Mouse (Mus musculus) thymus, postnatal 0 days (tissue): Measurements from ENCODE around the gene Mn1. TPM values are rescaled to one million over a fixed set of nuclear protein-coding genes. Genes with fewer than 3 reads are reported as not detected.
A peak's percentile ranks its signal among the peaks of the same experiment; 100 is the strongest.

Experiments used
- DNase-seq: peaks from one replicate; pipeline ENCODE4 v3.0.0-alpha.2; 2015; ENCODE audit warnings: low spot score
- polyA plus RNA-seq: library from polyadenylated mRNA; unstranded; fragments of >200 nt; fragmentation: Nextera tagmentation; extraction: Ambion mirVana; gene quantifications from 2 replicates; pipeline ENCODE4 v1.2.1, GENCODE M21; 2015

Gene Mn1
- 2.7 and 2.9 TPM in 2 replicates for polyA plus RNA-seq

- peak; percentile 67 for DNase-seq
Measured at GRCm38 (mm10) chr5:111416591-111417374, at the start of gene Mn1. Mn1 (plus strand) TSS chr5:111417362.

GRCm38 (mm10) chr5:111367937-111368517 lies 49.1 kb upstream of the Mn1 start:
- no peak for DNase-seq

GRCm38 (mm10) chr5:111368576-111368975 lies 48.6 kb upstream of the Mn1 start:
- DNase-seq: no peak

- no peak for DNase-seq
Measured at GRCm38 (mm10) chr5:111375616-111376015, 41.5 kb upstream of the Mn1 start.

GRCm38 (mm10) chr5:111376276-111377020 lies 40.7 kb upstream of the Mn1 start:
- no peak for DNase-seq

- no peak for DNase-seq
Measured at GRCm38 (mm10) chr5:111378126-111378993, 38.8 kb upstream of the Mn1 start.

GRCm38 (mm10) chr5:111383335-111383734 lies 33.8 kb upstream of the Mn1 start:
- DNase-seq: no peak

- no peak for DNase-seq
Measured at GRCm38 (mm10) chr5:111390911-111391310, 26.3 kb upstream of the Mn1 start.

- DNase-seq: no peak
Measured at GRCm38 (mm10) chr5:111391485-111391884, 25.7 kb upstream of the Mn1 start.

GRCm38 (mm10) chr5:111393346-111394197 lies 23.6 kb upstream of the Mn1 start:
- no peak for DNase-seq

GRCm38 (mm10) chr5:111394198-111395053 lies 22.7 kb upstream of the Mn1 start:
- DNase-seq: no peak

- no peak for DNase-seq
Measured at GRCm38 (mm10) chr5:111395771-111396170, 21.4 kb upstream of the Mn1 start.

GRCm38 (mm10) chr5:111396199-111396598 lies 21.0 kb upstream of the Mn1 start:
- no peak for DNase-seq

GRCm38 (mm10) chr5:111398471-111398870 lies 18.7 kb upstream of the Mn1 start:
- no peak for DNase-seq

- DNase-seq: no peak
Measured at GRCm38 (mm10) chr5:111399271-111399670, 17.9 kb upstream of the Mn1 start.

- DNase-seq: no peak
Measured at GRCm38 (mm10) chr5:111401879-111402650, 15.1 kb upstream of the Mn1 start.

- no peak for DNase-seq
Measured at GRCm38 (mm10) chr5:111402651-111402996, 14.5 kb upstream of the Mn1 start.

- no peak for DNase-seq
Measured at GRCm38 (mm10) chr5:111404721-111405120, 12.4 kb upstream of the Mn1 start.
